Mouse (Mus musculus) lung, embryonic 16.5 days (tissue): ENCODE data around the gene Ankrd54. TPM values are rescaled to one million over a fixed set of nuclear protein-coding genes. Genes with fewer than 3 reads are reported as not detected.

Experiments used
- ATAC-seq: fragments of 200-750 bp; cut with Nextera tagmentation; 2 replicates; pipeline ENCODE4 v1.8.0; 2017; ENCODE audit warnings: low read depth, mild to moderate bottlenecking, moderate library complexity
- H3K27ac ChIP-seq: fragments of 300-500 bp; sonication (generic); 2 replicates; pipeline ENCODE4 v1.5.1; 2014; ENCODE audit warnings: mild to moderate bottlenecking, control low read depth, low read length
- H3K27me3 ChIP-seq: fragments of 300-500 bp; sonication (generic); 2 replicates; pipeline ENCODE4 v1.6.1; 2014; ENCODE audit warnings: low read depth, low read length, mixed read lengths; ENCODE audit not compliant: control insufficient read depth, insufficient read depth
- H3K36me3 ChIP-seq: fragments of 300-500 bp; sonication (generic); 2 replicates; pipeline ENCODE4 v1.6.1; 2014; ENCODE audit warnings: low read length; ENCODE audit not compliant: control insufficient read depth, insufficient read depth
- H3K4me1 ChIP-seq: fragments of 300-500 bp; sonication (generic); replicated peaks from 2 replicates; pipeline ENCODE4 v1.6.1; 2014; ENCODE audit warnings: low read length, mixed read lengths; ENCODE audit not compliant: control insufficient read depth, insufficient read depth
- H3K4me2 ChIP-seq: fragments of 300-500 bp; sonication (generic); 2 replicates; pipeline ENCODE4 v1.6.1; 2014; ENCODE audit warnings: low read depth, low read length, control low read depth
- H3K4me3 ChIP-seq: fragments of 300-500 bp; sonication (generic); 2 replicates; pipeline ENCODE4 v1.5.1; 2014; ENCODE audit warnings: mild to moderate bottlenecking, low read length, control low read depth
- H3K9ac ChIP-seq: fragments of 300-500 bp; sonication (generic); 2 replicates; pipeline ENCODE4 v1.6.1; 2014; ENCODE audit warnings: low read length, control low read depth
- H3K9me3 ChIP-seq: fragments of 300-500 bp; sonication (generic); 2 replicates; pipeline ENCODE4 v1.6.1; 2016; ENCODE audit warnings: low read length; ENCODE audit not compliant: control insufficient read depth
- WGBS: fragments of 180-500 bp; shearing (Covaris S2); extraction: QIAGEN DNeasy Blood & Tissue Kit; methylation state at CpG from one replicate; pipeline ENCODE4 v1.1.7; 2014; 5-methylcytosine and 5-hydroxymethylcytosine counted together
- polyA plus RNA-seq: library from polyadenylated mRNA; unstranded; fragments of >200 nt; fragmentation: Nextera tagmentation; extraction: Ambion mirVana; gene quantifications from 2 replicates; pipeline ENCODE4 v1.2.1, GENCODE M21; 2015

Gene Ankrd54
- polyA plus RNA-seq, 1 experiment from 2014 or later: 52.6 TPM

DNA sequence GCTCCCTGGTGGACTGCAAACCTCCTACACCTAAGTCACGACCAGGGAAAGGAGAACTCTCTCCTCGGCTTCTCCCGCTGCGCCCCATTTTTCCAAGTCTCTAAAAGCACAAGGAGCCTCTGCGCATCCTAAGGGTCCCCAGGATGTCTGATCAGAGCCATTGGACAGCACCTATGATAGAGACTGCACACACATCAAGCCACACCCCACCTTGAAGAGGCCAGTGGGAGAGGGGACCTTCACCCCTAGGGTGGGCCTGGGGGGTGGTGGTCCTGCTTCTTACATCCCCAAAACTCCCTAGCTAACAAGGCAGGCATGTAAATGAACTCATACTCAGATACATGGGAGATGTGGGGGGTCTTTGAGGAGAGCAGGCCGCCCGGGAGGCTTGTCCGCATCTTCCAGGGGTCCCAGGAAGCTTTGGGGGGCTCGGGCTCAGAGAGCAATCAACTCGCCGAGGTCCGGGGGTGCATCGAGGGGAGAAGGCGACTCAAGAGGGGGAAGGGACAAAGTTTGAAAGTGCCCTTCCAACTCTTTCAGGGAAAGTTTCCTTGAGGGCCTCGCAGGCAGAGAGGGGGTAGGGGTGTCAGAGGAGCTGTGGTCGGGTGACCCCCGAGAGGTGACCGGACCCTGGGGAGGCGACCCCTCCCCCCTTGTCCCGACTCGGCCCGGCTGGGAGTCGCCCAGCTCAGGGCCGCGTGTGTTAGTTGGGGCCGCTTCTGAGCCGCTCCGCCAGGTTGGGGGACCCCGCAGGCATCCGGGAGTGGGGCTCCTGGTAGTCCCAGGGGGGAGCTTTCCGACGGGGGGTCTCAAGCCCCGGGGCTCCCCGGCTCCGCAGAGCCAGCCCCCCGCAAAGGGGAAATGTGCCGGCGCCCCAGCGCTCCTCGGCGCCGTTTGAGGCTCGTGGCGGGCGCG is 35.1 kb downstream of the Ankrd54 start:
- peak; percentile 15; the same call in 1 of the 2 replicates for ATAC-seq
- Histone ChIP-seq H3K4me2 (peak overlapping the region; percentile 99), H3K4me3 (peak overlapping the region; percentile 83), H3K27me3 (no peaks in the 10 kb centered on the region), H3K4me1 (peaks cover 30% of the 10 kb centered on the region), H3K9ac (peak overlapping the region; percentile 100), H3K27ac (peak overlapping the region; percentile 95), H3K36me3 (no peaks in the 10 kb centered on the region), H3K9me3 (no peaks in the 10 kb centered on the region)
- WGBS: 7% methylated on average over 39 of the region's 46 CpGs

DNA sequence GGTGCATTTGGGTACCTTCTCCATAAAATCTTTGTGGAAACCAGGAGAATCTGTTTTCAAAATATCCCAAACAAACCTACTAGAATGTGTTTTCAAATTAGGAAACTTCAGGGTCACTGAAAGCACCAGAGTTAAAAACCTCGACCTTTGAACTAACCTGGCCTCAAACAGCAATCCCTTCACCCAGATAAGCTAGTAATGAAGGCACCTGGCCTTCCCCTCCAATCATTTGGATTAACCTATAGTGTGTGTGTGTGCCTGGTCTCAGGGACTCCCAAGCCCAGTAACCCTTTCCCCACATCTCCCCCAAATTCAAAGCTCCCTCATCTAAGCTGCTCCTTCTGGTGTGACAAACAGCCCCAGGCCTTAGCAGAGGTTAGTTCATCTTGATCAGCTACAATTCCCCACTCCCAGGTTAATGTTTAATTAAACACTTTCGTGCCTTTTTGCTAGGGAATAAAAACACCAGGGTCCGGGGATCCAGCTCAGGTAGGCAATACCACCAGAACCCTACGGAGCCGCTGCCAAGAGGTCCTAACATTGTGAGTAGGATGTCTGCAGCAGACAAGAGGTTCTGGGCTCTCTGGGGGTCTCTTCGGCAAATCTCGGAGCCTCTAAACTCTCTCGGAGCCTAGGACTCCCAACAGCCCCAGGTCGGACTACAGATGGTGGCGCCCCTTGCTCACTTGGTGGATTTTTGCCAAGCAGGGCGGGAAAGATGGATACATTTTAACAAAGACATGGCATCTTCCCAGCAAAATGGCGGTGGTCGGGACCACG is 36.0 kb downstream of the Ankrd54 start:
- 39% methylated on average over 14 of the region's 14 CpGs for WGBS
- Histone ChIP-seq H3K27ac (no peak overlapping the region), H3K27me3 (no peaks in the 10 kb centered on the region), H3K9me3 (no peaks in the 10 kb centered on the region), H3K4me2 (peak overlapping the region; percentile 99), H3K4me3 (peak overlapping the region; percentile 83), H3K9ac (no peak overlapping the region), H3K4me1 (peaks cover 26% of the 10 kb centered on the region), H3K36me3 (no peaks in the 10 kb centered on the region)
- no peak for ATAC-seq

DNA sequence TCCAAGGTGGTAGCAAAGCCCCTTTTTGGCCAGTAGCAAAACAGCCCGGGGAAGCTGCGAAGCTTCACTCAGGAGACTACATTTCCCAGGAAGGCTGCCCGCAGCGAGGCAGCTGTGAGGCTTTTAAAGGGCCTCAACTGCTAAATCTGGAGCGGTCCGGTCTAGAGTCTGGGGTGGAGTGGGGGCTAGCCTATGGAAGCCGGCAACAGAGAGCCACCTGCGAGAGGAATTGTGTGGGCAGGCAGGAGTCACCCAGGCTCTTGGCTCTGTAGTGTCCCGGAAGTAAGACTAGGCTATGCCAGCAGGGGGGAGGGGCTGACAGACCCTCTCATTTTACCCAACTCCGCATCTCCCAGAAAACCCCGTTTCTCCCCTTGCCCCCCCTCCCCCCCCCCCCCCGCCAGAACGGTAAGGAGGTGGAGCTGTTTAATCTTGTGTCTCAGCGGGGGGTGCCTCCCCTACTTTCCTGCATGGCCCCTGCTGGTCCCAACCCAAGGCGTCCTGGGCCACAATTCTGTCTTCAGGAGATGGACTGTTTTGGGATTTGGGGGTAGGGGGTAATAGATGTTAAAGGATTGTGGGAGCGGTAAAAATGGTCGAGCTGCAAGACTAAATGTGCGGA is 36.9 kb downstream of the Ankrd54 start:
- no peaks in the 10 kb centered on the region for H3K9me3 ChIP-seq
- no peak overlapping the region for H3K4me3 ChIP-seq
- H3K9ac ChIP-seq: peak overlapping the region; percentile 52
- no peaks in the 10 kb centered on the region for H3K36me3 ChIP-seq
- H3K4me1 ChIP-seq: peaks cover 18% of the 10 kb centered on the region
- no peaks in the 10 kb centered on the region for H3K27me3 ChIP-seq
- WGBS: 16% methylated on average over 16 of the region's 18 CpGs
- peak overlapping the region; percentile 33 for H3K4me2 ChIP-seq
- ATAC-seq: no peak
- no peak overlapping the region for H3K27ac ChIP-seq

GRCm38 (mm10) chr15:79023366-79023765 is 39.3 kb downstream of the Ankrd54 start:
- Histone ChIP-seq H3K9me3 (no peaks in the 10 kb centered on the region), H3K36me3 (no peaks in the 10 kb centered on the region), H3K4me1 (peaks cover 17% of the 10 kb centered on the region), H3K4me2 (no peak overlapping the region), H3K4me3 (no peak overlapping the region), H3K9ac (no peak overlapping the region), H3K27me3 (no peaks in the 10 kb centered on the region), H3K27ac (no peak overlapping the region)
- 75% methylated on average over 1 of the region's 1 CpGs for whole genome bisulfite sequencing
- ATAC-seq: no peak

DNA sequence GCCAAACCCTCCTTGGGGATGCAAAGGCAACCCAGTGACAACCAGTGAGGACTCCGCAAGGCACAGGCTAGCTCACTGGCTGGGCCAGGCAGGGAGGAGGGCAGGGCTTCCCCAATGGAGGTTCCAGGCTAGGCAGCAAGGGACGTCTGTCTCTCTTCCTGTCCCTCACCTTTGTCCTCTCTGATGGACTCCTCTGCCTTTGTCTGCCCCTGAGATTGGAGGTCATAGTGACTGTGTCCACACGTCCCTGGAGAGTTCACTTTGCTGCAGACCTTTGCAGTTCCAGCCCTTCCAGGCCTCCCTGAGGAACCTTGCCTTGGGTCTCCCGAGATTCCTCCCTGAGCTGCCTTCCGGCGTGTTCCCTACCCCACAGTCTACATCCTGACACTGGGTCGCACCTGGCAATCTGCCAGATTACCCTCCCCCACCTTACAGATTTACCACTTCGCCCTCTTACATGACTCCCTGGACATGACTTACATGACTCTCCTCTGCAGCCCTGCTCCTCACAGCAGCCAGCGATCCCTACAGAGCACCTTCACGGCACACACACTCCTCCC is 39.9 kb downstream of the Ankrd54 start:
- no peaks in the 10 kb centered on the region for H3K36me3 ChIP-seq
- no peaks in the 10 kb centered on the region for H3K27me3 ChIP-seq
- ATAC-seq: no peak
- 38% methylated on average over 10 of the region's 10 CpGs for WGBS
- no peaks in the 10 kb centered on the region for H3K9me3 ChIP-seq
- peaks cover 17% of the 10 kb centered on the region for H3K4me1 ChIP-seq
- no peak overlapping the region for H3K9ac ChIP-seq
- H3K4me3 ChIP-seq: no peak overlapping the region
- H3K4me2 ChIP-seq: no peak overlapping the region
- no peak overlapping the region for H3K27ac ChIP-seq

GRCm38 (mm10) chr15:79018886-79019285 is 43.8 kb downstream of the Ankrd54 start:
- Histone ChIP-seq H3K4me3 (no peak overlapping the region), H3K27me3 (no peaks in the 10 kb centered on the region), H3K36me3 (no peaks in the 10 kb centered on the region), H3K4me1 (no peaks in the 10 kb centered on the region; the same call in 1 of the 2 replicates), H3K9ac (no peak overlapping the region), H3K27ac (no peak overlapping the region), H3K4me2 (no peak overlapping the region), H3K9me3 (no peaks in the 10 kb centered on the region)
- WGBS: 44% methylated on average over 3 of the region's 3 CpGs
- no peak for ATAC-seq

- Histone ChIP-seq H3K27ac (no peak overlapping the region), H3K9ac (no peak overlapping the region), H3K27me3 (no peaks in the 10 kb centered on the region), H3K4me3 (no peak overlapping the region), H3K4me1 (no peaks in the 10 kb centered on the region; the same call in 1 of the 2 replicates), H3K9me3 (no peaks in the 10 kb centered on the region), H3K36me3 (no peaks in the 10 kb centered on the region), H3K4me2 (no peak overlapping the region)
- 24% methylated on average over 4 of the region's 4 CpGs for WGBS
- ATAC-seq: no peak
These were observed 44.5 kb downstream of the Ankrd54 start for GRCm38 (mm10) chr15:79018191-79018590.

DNA sequence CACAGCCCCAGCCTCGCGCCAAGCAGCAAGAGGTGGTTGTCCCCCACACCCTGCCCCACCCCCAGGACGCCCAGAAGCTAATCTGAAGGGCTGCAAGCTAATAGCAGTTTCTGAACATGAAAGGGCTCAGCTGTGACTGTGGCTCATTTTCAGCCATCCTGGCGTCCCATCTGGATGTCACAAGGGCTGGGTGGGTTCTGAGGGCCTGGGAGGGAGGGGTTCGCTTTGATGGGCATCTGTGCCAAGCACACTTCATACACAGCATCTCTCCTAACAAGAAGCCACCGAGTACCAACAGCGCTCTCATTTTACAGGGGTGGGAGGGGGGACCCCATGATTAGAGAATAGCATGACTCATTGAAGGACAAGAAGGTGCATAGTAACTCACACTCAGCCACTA is 49.3 kb downstream of the Ankrd54 start:
- Histone ChIP-seq H3K9ac (no peak overlapping the region), H3K4me1 (no peaks in the 10 kb centered on the region), H3K27ac (no peak overlapping the region), H3K36me3 (no peaks in the 10 kb centered on the region), H3K9me3 (no peaks in the 10 kb centered on the region), H3K4me3 (no peak overlapping the region), H3K27me3 (no peaks in the 10 kb centered on the region), H3K4me2 (no peak overlapping the region)
- ATAC-seq: no peak
- 60% methylated on average over 7 of the region's 7 CpGs for WGBS
